Mouse (Mus musculus) E14TG2a.4 (cell line): ENCODE measurements around the gene Cacna1a.
"Not testable (repeated sequence)": the region's sequence is repeated elsewhere in the genome, so short reads cannot be mapped to it uniquely, and the experiment has no call there.

Experiments
- CTCF ChIP-seq: conservative IDR thresholded peaks from 2 replicates; pipeline ENCODE4 v1.5.1; 2014; ENCODE audit warnings: low read length
- NANOG ChIP-seq: IDR thresholded peaks from 2 replicates; pipeline ENCODE4 v1.6.1; 2014; ENCODE audit warnings: borderline replicate concordance, low read length, mixed read lengths
- POU5F1 ChIP-seq: IDR thresholded peaks from 2 replicates; pipeline ENCODE4 v1.6.1; 2014; ENCODE audit warnings: low read length, borderline replicate concordance

- not testable (repeated sequence) for TF ChIP-seq CTCF, NANOG, POU5F1
Observed at GRCm38 (mm10) chr8:84670295-84671006, 282.2 kb downstream of the Cacna1a start.
